Mouse (Mus musculus) small intestine, adult 10 weeks (tissue): ENCODE measurements around the gene Klk15. TPM values are rescaled to one million over a fixed set of nuclear protein-coding genes. Genes with fewer than 3 reads are reported as not detected.

Source experiments
- polyA plus RNA-seq: library from polyadenylated mRNA; stranded (reverse); fragments of 350-450 nt; fragmentation: Illumina TruSeq; extraction: RNeasy Lipid Tissue Mini Kit (QIAGEN cat#74804); gene quantifications from one replicate; pipeline ENCODE4 v1.2.3, GENCODE M21; 2014; ENCODE audit warnings: low replicate concordance

Gene Klk15
- not detected for polyA plus RNA-seq

GRCm38 (mm10) chr7:43933440-43933839 lies at the start of gene Klk15:
TSS of gene Klk15 (plus strand) at chr7:43933740.

GRCm38 (mm10) chr7:43950364-43950763 lies 16.8 kb downstream of the Klk15 start, which contains the start of gene Klk1b8:
TSS of gene Klk1b8 (plus strand) at chr7:43950664.

GRCm38 (mm10) chr7:43966451-43966850 lies 32.9 kb downstream of the Klk15 start, which contains the start of gene Klk1b1:
TSS of gene Klk1b1 (plus strand) at chr7:43966751.

GRCm38 (mm10) chr7:43975761-43976160 lies 42.2 kb downstream of the Klk15 start, which contains the start of gene Klk1b9:
TSS of gene Klk1b9 (plus strand) at chr7:43976061.

Other genes with a start within 250 kb of the Klk15 start
- gene Klk14, start 243.3 kb upstream of the Klk15 start, polyA plus RNA-seq = not detected
- not detected for gene Klk13, start 221.2 kb upstream of the Klk15 start, polyA plus RNA-seq
- gene Klk12, start 164.8 kb upstream of the Klk15 start, polyA plus RNA-seq = not detected
- not detected for gene Klk11, start 159.1 kb upstream of the Klk15 start, polyA plus RNA-seq
- gene Klk10, start 152.7 kb upstream of the Klk15 start, polyA plus RNA-seq = not detected
- not detected for gene Klk9, start 141.8 kb upstream of the Klk15 start, polyA plus RNA-seq
- gene Klk8, start 136.2 kb upstream of the Klk15 start, polyA plus RNA-seq = not detected
- gene Klk7, start 122.4 kb upstream of the Klk15 start, polyA plus RNA-seq = not detected
- gene Klk6, start 109.2 kb upstream of the Klk15 start, polyA plus RNA-seq = not detected
- gene Klk5, start 91.8 kb upstream of the Klk15 start, polyA plus RNA-seq = not detected
- gene Klk4, start 52.6 kb upstream of the Klk15 start, polyA plus RNA-seq = not detected
- not detected for gene Klk1b8, start 16.9 kb downstream of the Klk15 start, polyA plus RNA-seq
- gene Klk1b1, start 33.0 kb downstream of the Klk15 start, polyA plus RNA-seq = not detected
- gene Klk1b9, start 42.3 kb downstream of the Klk15 start, polyA plus RNA-seq = not detected
- gene Klk1b11, start 62.1 kb downstream of the Klk15 start, polyA plus RNA-seq = not detected
- not detected for gene Klk1b26, start 78.4 kb downstream of the Klk15 start, polyA plus RNA-seq
- gene Klk1b27, start 118.5 kb downstream of the Klk15 start, polyA plus RNA-seq = not detected
- not detected for gene Klk1b21, start 168.6 kb downstream of the Klk15 start, polyA plus RNA-seq
- not detected for gene Klk1b22, start 178.9 kb downstream of the Klk15 start, polyA plus RNA-seq
- gene Klk1b16, start 203.0 kb downstream of the Klk15 start, polyA plus RNA-seq = not detected